Mouse (Mus musculus) forebrain, embryonic 16.5 days (tissue): ENCODE results near the gene Dmrtc2. TPM values are rescaled to one million over a fixed set of nuclear protein-coding genes. Genes with fewer than 3 reads are reported as not detected.

Experiments
- ATAC-seq: fragments of 200-750 bp; cut with Nextera tagmentation; 2 replicates; pipeline ENCODE4 v1.8.0; 2017; ENCODE audit warnings: mild to moderate bottlenecking, moderate library complexity
- H3K27ac ChIP-seq: fragments of 300-500 bp; sonication (generic); 2 replicates; pipeline ENCODE4 v1.5.1; 2014; ENCODE audit warnings: low read length, control low read depth
- H3K27me3 ChIP-seq: fragments of 300-500 bp; sonication (generic); replicated peaks from 2 replicates; pipeline ENCODE4 v1.6.1; 2014; ENCODE audit warnings: low read length; ENCODE audit not compliant: control insufficient read depth, insufficient read depth
- H3K36me3 ChIP-seq: fragments of 300-500 bp; sonication (generic); 2 replicates; pipeline ENCODE4 v1.6.1; 2014; ENCODE audit not compliant: control insufficient read depth, insufficient read depth
- H3K4me1 ChIP-seq: fragments of 300-500 bp; sonication (generic); replicated peaks from 2 replicates; pipeline ENCODE4 v1.6.1; 2014; ENCODE audit warnings: low read length; ENCODE audit not compliant: control insufficient read depth, insufficient read depth
- H3K4me2 ChIP-seq: fragments of 300-500 bp; sonication (generic); 2 replicates; pipeline ENCODE4 v1.6.1; 2014; ENCODE audit warnings: mild to moderate bottlenecking, low read length, control low read depth
- H3K4me3 ChIP-seq: fragments of 300-500 bp; sonication (generic); replicated peaks from 2 replicates; pipeline ENCODE4 v1.5.1; 2014; ENCODE audit warnings: mild to moderate bottlenecking, low read length, control low read depth
- H3K9ac ChIP-seq: fragments of 300-500 bp; sonication (generic); replicated peaks from 2 replicates; pipeline ENCODE4 v1.6.1; 2014; ENCODE audit warnings: low read depth, low read length, control low read depth
- H3K9me3 ChIP-seq: fragments of 300-500 bp; sonication (generic); 2 replicates; pipeline ENCODE4 v1.6.1; 2016; ENCODE audit warnings: low read length; ENCODE audit not compliant: control insufficient read depth
- WGBS: fragments of 180-500 bp; shearing (Covaris S2); extraction: QIAGEN DNeasy Blood & Tissue Kit; methylation state at CpG from one replicate; pipeline ENCODE4 v1.1.7; 2014; 5-methylcytosine and 5-hydroxymethylcytosine counted together
- polyA plus RNA-seq: library from polyadenylated mRNA; unstranded; fragments of >200 nt; fragmentation: Nextera tagmentation; extraction: Ambion mirVana; gene quantifications from 2 replicates; pipeline ENCODE4 v1.2.1, GENCODE M21; 2015

The Dmrtc2 gene
- polyA plus RNA-seq, 1 experiment from 2014 or later, result not detected

GRCm38 (mm10) chr7:24884693-24885291 lies 14.9 kb downstream of the Dmrtc2 start:
- Histone ChIP-seq H3K4me3 (peak overlapping the region; percentile 89), H3K27ac (peak overlapping the region; percentile 78), H3K9ac (peak overlapping the region; percentile 100), H3K9me3 (no peaks in the 10 kb centered on the region), H3K36me3 (peaks cover 8% of the 10 kb centered on the region; the same call in 1 of the 2 replicates), H3K4me2 (peak overlapping the region; percentile 59), H3K27me3 (no peaks in the 10 kb centered on the region), H3K4me1 (peaks cover 21% of the 10 kb centered on the region)
- no peak for ATAC-seq
- under 1% methylated on average over 47 of the region's 47 CpGs for WGBS

- H3K4me1 ChIP-seq, result peaks cover 21% of the 10 kb centered on the region
- no peaks in the 10 kb centered on the region for H3K9me3 ChIP-seq
- peak overlapping the region; percentile 89 for H3K4me3 ChIP-seq
- ATAC-seq, result no peak
- no peaks in the 10 kb centered on the region for H3K27me3 ChIP-seq
- peak overlapping the region; percentile 59 for H3K4me2 ChIP-seq
- peak overlapping the region; percentile 100 for H3K9ac ChIP-seq
- H3K27ac ChIP-seq, result no peak overlapping the region
- 42% methylated on average over 12 of the region's 12 CpGs for WGBS
- peaks cover 10% of the 10 kb centered on the region; the same call in 1 of the 2 replicates for H3K36me3 ChIP-seq
These were observed 15.8 kb downstream of the Dmrtc2 start for GRCm38 (mm10) chr7:24885468-24886307.

DNA sequence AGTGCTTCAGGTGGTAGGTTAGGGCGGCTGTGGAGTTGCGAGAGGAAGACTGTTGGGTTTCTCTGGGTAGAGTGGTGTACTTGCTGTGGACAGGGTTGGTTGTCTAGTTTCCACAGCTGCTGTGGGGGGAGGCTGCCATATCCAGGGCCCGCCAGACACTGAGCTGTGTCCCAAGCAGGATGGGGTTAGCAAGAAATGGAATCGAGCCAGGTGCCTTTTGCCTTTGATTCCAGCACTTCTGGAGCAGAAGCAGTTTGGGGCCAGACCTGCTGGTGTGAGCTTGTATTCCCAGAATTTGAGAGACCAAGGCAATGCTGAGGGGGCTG lies 16.4 kb downstream of the Dmrtc2 start:
- Histone ChIP-seq H3K9me3 (no peaks in the 10 kb centered on the region), H3K4me3 (peak overlapping the region; percentile 89; the same call in 1 of the 2 replicates), H3K27ac (no peak overlapping the region), H3K27me3 (no peaks in the 10 kb centered on the region), H3K36me3 (peaks cover 10% of the 10 kb centered on the region; the same call in 1 of the 2 replicates), H3K4me2 (peak overlapping the region; percentile 59), H3K9ac (peak overlapping the region; percentile 100), H3K4me1 (peaks cover 21% of the 10 kb centered on the region)
- WGBS, result 71% methylated on average over 4 of the region's 4 CpGs
- ATAC-seq, result no peak

DNA sequence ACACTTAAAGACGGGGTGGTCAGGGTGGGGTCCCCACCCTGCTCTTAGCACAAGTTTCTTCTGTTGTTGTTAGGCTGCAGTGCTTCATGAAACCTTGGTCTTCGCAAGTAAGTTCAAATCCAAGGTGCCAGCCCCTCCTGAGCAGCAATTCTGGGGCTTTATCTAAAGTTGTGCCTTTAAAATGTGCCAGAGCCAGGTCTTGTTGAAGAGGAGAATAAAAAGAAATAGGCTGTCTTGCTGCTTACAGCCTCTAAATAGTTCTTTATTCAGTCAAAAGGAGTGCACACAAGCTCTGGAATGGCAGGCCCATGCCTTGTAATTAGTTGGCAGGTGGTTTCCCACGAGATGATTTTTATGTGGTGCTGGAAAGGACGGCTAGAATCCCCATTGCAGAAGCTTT lies 17.2 kb downstream of the Dmrtc2 start:
- H3K4me3 ChIP-seq, result no peak overlapping the region

GRCm38 (mm10) chr7:24889431-24890220 lies 19.8 kb downstream of the Dmrtc2 start:
- ATAC-seq, result no peak
- Histone ChIP-seq H3K4me1 (peaks cover 21% of the 10 kb centered on the region), H3K9ac (no peak overlapping the region), H3K27me3 (no peaks in the 10 kb centered on the region), H3K9me3 (no peaks in the 10 kb centered on the region), H3K4me3 (no peak overlapping the region), H3K27ac (no peak overlapping the region), H3K4me2 (no peak overlapping the region), H3K36me3 (peaks cover 10% of the 10 kb centered on the region; the same call in 1 of the 2 replicates)
- 77% methylated on average over 6 of the region's 6 CpGs for WGBS

More for the DNA sequence above, 17.2 kb downstream of the Dmrtc2 start:
- Histone ChIP-seq H3K4me2 (no peak overlapping the region), H3K27me3 (no peaks in the 10 kb centered on the region), H3K27ac (no peak overlapping the region), H3K9ac (no peak overlapping the region), H3K9me3 (no peaks in the 10 kb centered on the region), H3K4me1 (peaks cover 21% of the 10 kb centered on the region), H3K36me3 (peaks cover 10% of the 10 kb centered on the region; the same call in 1 of the 2 replicates)
- ATAC-seq, result no peak
- WGBS, result 44% methylated on average over 4 of the region's 4 CpGs

- no peak overlapping the region for H3K4me2 ChIP-seq
- no peak overlapping the region for H3K9ac ChIP-seq
- peak; percentile 63 for ATAC-seq
- H3K4me1 ChIP-seq, result peaks cover 17% of the 10 kb centered on the region
- no peaks in the 10 kb centered on the region for H3K27me3 ChIP-seq
- no peaks in the 10 kb centered on the region for H3K9me3 ChIP-seq
- no peak overlapping the region for H3K4me3 ChIP-seq
- peaks cover 10% of the 10 kb centered on the region; the same call in 1 of the 2 replicates for H3K36me3 ChIP-seq
- no peak overlapping the region for H3K27ac ChIP-seq
- WGBS, result 32% methylated on average over 10 of the region's 10 CpGs
These were observed 20.7 kb downstream of the Dmrtc2 start for GRCm38 (mm10) chr7:24890281-24891216.

DNA sequence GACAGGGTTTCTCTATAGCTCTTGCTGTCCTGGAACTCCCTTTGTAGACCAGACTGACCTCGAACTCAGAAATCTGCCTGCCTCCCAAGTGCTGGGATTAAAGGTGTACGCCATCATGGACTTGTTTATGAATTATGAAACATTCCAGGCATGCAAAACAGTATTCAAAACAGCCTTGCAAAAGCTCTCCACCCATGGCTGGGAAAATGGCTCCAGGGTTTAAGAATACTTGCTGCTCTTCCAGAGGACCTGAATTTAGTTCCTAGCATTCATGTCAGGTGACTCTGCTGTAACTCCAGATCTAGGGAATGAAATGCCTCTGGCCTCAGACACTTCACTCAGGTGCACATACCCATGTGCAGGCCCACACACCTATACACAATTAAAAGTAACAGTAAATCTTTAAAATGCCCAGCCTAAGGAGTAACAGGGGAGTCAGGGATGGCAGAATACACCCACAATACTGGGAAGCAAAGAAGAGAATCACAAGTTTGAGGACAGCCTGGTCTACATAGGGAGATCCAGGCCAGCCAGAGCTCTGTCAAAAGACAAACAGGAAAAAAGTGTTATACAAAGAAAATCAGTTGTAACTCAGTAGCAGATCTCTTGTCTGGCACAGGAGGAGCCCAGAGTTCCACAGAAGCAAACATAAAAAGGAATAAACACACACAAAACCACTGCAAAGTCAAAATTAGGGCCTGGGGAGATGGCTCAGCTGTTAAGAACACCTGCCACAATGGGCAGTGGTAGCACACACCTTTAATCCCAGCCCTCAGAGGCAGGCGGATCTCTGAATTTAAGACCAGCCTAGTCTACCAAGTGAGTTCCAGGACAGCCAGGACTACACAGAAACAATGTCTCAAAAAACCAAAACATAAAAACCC lies 21.6 kb downstream of the Dmrtc2 start:
- H3K36me3 ChIP-seq, result peaks cover 10% of the 10 kb centered on the region; the same call in 1 of the 2 replicates
- H3K4me1 ChIP-seq, result peaks cover 8% of the 10 kb centered on the region
- H3K4me2 ChIP-seq, result no peak overlapping the region
- no peak overlapping the region for H3K27ac ChIP-seq
- 72% methylated on average over 3 of the region's 3 CpGs for WGBS
- no peak overlapping the region for H3K4me3 ChIP-seq
- ATAC-seq, result no peak
- H3K9ac ChIP-seq, result no peak overlapping the region
- H3K9me3 ChIP-seq, result no peaks in the 10 kb centered on the region
- H3K27me3 ChIP-seq, result no peaks in the 10 kb centered on the region

DNA sequence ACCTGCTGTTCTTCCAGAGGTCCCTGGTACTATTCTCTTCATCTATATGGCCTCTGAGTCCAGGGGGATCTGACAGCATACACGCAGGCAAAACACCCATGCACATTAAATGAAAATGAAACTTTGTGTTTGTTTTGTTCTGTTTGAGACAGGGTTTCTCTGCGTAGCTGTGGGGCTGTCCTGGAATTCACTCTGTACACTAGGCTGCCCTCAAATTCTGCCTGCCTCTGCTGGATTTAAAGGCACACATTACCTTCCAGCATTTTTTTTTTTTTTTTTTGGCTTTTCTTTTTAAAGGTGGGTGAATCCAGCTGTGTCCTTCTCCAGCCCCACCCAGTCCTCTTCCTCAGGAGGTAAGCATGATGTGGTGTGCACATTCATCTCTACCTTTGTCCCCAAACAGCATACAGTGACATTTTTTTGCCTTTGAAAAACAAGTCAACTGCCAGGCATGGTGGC lies 22.3 kb downstream of the Dmrtc2 start:
- Histone ChIP-seq H3K27ac (no peak overlapping the region), H3K4me1 (peaks cover 2% of the 10 kb centered on the region; the same call in 1 of the 2 replicates), H3K4me2 (no peak overlapping the region), H3K9me3 (no peaks in the 10 kb centered on the region), H3K36me3 (peaks cover 10% of the 10 kb centered on the region; the same call in 1 of the 2 replicates), H3K4me3 (no peak overlapping the region), H3K27me3 (no peaks in the 10 kb centered on the region), H3K9ac (no peak overlapping the region)
- 69% methylated on average over 2 of the region's 2 CpGs for WGBS
- no peak for ATAC-seq
